Mouse (Mus musculus) embryonic fibroblast, embryonic 13.5 days (primary cell): ENCODE data around the gene Spata2l.

Experiments
- CTCF ChIP-seq: IDR thresholded peaks from 2 replicates; pipeline ENCODE4 v1.5.1; 2011; ENCODE audit warnings: mild to moderate bottlenecking, control low read depth, low read length, moderate library complexity, borderline replicate concordance; ENCODE audit not compliant: insufficient read depth
- POLR2A ChIP-seq: IDR thresholded peaks from 2 replicates; pipeline ENCODE4 v1.6.1; 2011; ENCODE audit warnings: low read depth, mild to moderate bottlenecking, control low read depth, low read length, moderate library complexity

DNA sequence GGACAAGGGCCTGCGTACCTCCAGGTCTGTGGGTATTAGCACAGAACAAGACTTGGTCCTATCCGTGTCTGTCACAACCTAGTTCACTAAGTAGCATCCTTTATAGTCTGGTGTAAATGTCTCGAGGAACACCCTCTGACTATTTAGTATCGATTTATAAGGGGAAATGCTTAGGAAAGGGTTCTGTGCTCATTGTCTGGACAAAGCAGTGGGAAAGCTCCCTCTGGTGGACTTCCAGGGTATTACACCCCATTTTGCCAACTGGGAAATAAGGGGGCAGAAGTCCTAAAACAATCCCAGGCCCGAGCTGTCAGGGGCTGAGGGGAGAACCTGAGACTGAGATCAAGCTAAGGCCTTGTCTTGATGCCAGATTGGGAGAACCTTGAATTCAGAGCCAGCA, 33.7 kb downstream of the Spata2l start:
- TF ChIP-seq POLR2A: no peak
- 0 out of 2 replicates have a peak, but pooled peaks have one; percentile 12 for TF ChIP-seq CTCF
